Mouse (Mus musculus) embryonic facial prominence, embryonic 10.5 days (tissue): ENCODE data around the gene Trmt44. TPM values are rescaled to one million over a fixed set of nuclear protein-coding genes. Genes with fewer than 3 reads are reported as not detected.
A peak's percentile ranks its signal among the peaks of the same experiment; 100 is the strongest.

Experiments
- DNase-seq: peaks from one replicate; pipeline ENCODE4 v3.0.0-alpha.2; 2017; ENCODE audit warnings: low spot score
- H3K27ac ChIP-seq: fragments of 300-500 bp; sonication (generic); replicated peaks from 2 replicates; pipeline ENCODE4 v1.5.1; 2016; ENCODE audit warnings: mild to moderate bottlenecking
- H3K27me3 ChIP-seq: fragments of 300-500 bp; sonication (generic); replicated peaks from 2 replicates; pipeline ENCODE4 v1.6.1; 2016; ENCODE audit warnings: low read depth, mild to moderate bottlenecking; ENCODE audit not compliant: poor library complexity, severe bottlenecking
- H3K36me3 ChIP-seq: fragments of 300-500 bp; sonication (generic); replicated peaks from 2 replicates; pipeline ENCODE4 v1.6.1; 2016; ENCODE audit warnings: mild to moderate bottlenecking, moderate library complexity
- H3K4me1 ChIP-seq: fragments of 300-500 bp; sonication (generic); 2 replicates; pipeline ENCODE4 v1.6.1; 2016
- H3K4me3 ChIP-seq: fragments of 300-500 bp; sonication (generic); 2 replicates; pipeline ENCODE4 v1.5.1; 2016; ENCODE audit warnings: mild to moderate bottlenecking, moderate library complexity
- H3K9me3 ChIP-seq: fragments of 300-500 bp; sonication (generic); 2 replicates; pipeline ENCODE4 v1.6.1; 2016; ENCODE audit warnings: mild to moderate bottlenecking
- WGBS: fragments of 180-500 bp; shearing (Covaris S2); methylation state at CpG from one replicate; pipeline ENCODE4 v1.1.7; 2016; 5-methylcytosine and 5-hydroxymethylcytosine counted together
- polyA plus RNA-seq: library from polyadenylated mRNA; unstranded; fragments of >200 nt; fragmentation: Nextera tagmentation; extraction: Ambion mirVana; gene quantifications from 2 replicates; pipeline ENCODE4 v1.2.1, GENCODE M21; 2016

Gene Trmt44
- polyA plus RNA-seq, 1 experiment from 2014 or later = 10.0 TPM

DNA sequence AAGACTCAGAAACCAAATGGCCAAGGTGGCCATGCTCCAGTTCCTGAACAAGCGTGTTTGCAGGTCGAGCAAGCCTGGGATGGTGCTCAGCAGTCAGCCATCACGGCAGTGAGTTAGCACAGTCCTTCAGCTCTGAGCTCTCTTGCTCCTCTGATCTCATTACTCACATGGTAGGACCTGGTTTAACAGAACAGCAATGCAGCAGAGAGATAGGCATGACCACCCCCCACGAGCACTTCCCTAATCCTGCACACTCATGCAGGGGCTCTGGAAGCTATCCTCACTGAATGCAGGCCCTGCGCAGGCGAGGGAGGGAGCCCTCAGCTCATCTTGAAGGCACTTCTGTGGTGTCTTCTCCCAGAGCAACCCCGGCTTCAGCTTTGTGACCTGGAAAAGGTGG is 18.5 kb downstream of the Trmt44 start:
- no peaks in the 10 kb centered on the region for H3K27me3 ChIP-seq

DNA sequence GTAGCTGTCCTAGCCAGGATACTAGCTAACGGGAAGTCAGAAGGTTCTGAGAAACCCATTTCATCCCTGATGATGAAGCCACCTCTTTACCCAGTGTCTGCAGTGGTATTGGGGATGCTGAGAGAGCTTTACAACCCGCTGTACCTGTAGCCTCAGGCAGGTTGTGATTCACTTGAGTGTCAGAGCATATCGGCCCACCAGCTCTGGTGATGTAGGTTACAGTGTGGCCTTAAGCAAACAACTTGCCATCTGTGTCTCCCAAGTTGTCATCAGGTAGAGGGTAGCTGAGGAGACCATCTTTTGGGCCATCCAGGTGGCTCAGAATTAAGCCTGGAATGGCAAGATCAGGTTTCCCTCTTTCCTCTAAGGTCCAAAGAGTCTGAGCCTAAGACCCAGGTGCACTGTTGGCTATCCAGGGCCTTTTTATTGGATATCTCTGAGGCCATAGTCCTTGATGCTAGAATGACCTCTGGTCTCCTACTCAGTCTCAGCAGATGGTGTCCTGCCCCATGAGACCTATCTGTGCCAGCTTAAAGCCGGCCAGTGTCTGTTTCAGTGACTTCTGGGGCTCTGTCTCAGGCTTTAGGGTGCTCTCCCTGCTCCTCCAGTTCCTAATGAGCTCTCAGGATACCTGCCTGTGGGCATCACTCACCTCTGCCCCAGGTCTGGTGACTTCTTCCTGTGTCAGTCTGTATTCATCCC is 21.9 kb downstream of the Trmt44 start:
- 87% methylated on average over 4 of the region's 4 CpGs for WGBS
- Histone ChIP-seq H3K9me3 (no peaks in the 10 kb centered on the region), H3K27ac (0 out of 2 replicates have a peak overlapping the region, but pooled peaks have one; percentile 41), H3K4me3 (no peak overlapping the region), H3K36me3 (peaks cover 45% of the 10 kb centered on the region), H3K4me1 (peaks cover 11% of the 10 kb centered on the region), H3K27me3 (no peaks in the 10 kb centered on the region)
- no peak for DNase-seq

More for the DNA sequence above, 18.5 kb downstream of the Trmt44 start:
- 88% methylated on average over 7 of the region's 7 CpGs for WGBS
- Histone ChIP-seq H3K36me3 (peaks cover 79% of the 10 kb centered on the region), H3K4me3 (no peak overlapping the region), H3K27ac (no peak overlapping the region), H3K9me3 (no peaks in the 10 kb centered on the region), H3K4me1 (peaks cover 11% of the 10 kb centered on the region)
- no peak for DNase-seq

DNA sequence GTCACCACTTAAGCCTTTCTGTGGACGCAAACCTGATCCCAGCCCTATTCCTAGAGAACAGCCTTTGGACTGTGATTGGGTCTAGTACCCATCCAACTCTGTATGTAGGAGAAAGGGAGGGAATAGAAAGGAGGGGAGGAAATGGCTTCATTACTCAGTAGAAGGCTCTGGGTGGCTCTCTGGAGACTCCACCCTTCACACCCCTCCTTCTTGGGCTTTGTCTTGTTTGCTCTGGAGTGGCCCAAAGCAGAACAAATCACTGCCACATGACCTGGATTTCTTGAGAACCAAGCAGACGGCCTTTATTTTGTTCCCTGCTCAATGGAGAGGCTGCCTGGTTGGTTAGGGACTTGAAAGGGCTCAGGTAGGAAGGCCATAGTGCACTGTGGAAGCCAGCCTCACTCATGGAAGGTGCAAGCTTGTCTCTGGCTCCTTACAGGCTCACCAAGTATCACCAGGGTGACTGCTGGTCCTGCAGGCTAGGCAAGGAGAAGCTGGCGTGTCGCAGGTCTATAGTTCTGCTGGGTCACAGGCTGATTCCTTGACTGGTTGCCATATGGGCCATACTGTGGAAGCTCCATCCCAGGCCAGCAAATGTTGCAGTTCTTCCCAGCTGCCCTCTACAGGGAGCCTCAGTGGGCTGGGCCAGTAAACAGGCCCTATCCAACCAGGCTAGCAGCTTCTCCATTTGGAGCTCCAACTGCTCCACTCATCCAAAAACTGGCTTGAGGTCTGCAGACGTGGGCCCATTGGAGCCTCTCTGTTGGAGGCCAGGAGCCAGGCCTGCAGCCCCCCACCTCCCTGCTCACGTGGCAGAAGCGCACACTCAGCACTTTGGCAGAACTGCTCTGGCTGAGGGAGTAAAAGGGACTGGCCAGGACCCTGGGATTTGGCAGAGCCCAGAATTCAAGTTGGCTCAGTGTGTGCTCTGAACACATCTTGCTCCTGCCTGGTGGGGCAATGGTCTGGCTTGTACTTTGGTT is 22.7 kb downstream of the Trmt44 start:
- H3K4me3 ChIP-seq = no peak overlapping the region
- H3K36me3 ChIP-seq = peaks cover 37% of the 10 kb centered on the region
- WGBS = 50% methylated on average over 7 of the region's 7 CpGs
- no peaks in the 10 kb centered on the region for H3K9me3 ChIP-seq
- no peaks in the 10 kb centered on the region for H3K27me3 ChIP-seq
- DNase-seq = no peak
- peaks cover 11% of the 10 kb centered on the region for H3K4me1 ChIP-seq
- H3K27ac ChIP-seq = peak overlapping the region; percentile 41; the same call in 1 of the 2 replicates

DNA sequence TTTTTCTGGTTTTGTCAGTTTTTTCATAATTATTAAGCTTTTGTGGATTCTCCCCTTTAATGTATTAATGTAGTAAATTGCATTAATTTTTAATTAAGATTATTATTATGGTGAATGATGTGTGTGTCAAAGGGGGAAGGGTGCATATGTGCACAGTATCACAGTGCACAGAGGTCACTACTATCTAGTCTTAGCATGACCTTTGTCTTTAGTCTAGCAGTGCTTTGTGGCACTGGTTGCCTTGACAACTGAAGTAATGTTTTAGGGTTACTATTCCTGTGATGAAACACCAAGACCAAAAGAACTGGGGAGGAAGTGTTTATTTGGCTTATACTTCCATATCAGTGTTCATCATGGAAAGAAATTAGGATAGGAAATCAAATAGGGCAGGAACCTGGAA is 28.7 kb downstream of the Trmt44 start:
- H3K9me3 ChIP-seq = no peaks in the 10 kb centered on the region
- H3K36me3 ChIP-seq = no peaks in the 10 kb centered on the region
- H3K27me3 ChIP-seq = no peaks in the 10 kb centered on the region
- DNase-seq = no peak
- H3K4me3 ChIP-seq = no peak overlapping the region
- H3K27ac ChIP-seq = no peak overlapping the region
- peaks cover 7% of the 10 kb centered on the region for H3K4me1 ChIP-seq

GRCm38 (mm10) chr5:35541059-35541790 is 33.6 kb downstream of the Trmt44 start:
- 56% methylated on average over 4 of the region's 4 CpGs for WGBS
- Histone ChIP-seq H3K27me3 (no peaks in the 10 kb centered on the region), H3K36me3 (no peaks in the 10 kb centered on the region), H3K27ac (peak overlapping the region; percentile 73), H3K4me1 (peaks cover 27% of the 10 kb centered on the region), H3K4me3 (no peak overlapping the region), H3K9me3 (0 out of 2 replicates have a peak, but pooled peaks cover 2% of the 10 kb centered on the region)
- DNase-seq = peak; percentile 53

DNA sequence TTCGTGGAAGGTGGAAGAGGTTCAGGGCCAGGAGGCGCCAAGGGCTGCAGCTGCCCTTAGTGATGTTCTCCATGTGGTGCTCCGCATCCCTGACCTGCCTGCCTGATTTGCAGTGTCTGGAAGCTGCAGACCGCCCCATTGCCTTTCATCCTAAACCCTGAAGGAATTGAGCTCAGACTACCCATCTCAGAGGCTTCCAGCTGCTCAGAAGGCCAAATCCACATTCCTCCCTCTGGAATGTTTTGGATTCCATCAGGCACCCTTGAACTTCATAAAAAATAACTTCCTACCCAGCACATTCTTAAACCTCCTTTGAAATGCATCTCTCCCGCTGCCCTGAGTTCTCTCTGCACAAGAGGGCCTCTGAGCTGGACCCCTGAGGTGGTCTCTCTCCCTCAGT is 34.3 kb downstream of the Trmt44 start:
- 0 out of 2 replicates have a peak, but pooled peaks cover 2% of the 10 kb centered on the region for H3K9me3 ChIP-seq
- H3K36me3 ChIP-seq = no peaks in the 10 kb centered on the region
- no peaks in the 10 kb centered on the region for H3K27me3 ChIP-seq
- peak overlapping the region; percentile 73 for H3K27ac ChIP-seq
- DNase-seq = peak; percentile 25
- H3K4me3 ChIP-seq = no peak overlapping the region
- WGBS = 51% methylated on average over 5 of the region's 5 CpGs
- peaks cover 27% of the 10 kb centered on the region for H3K4me1 ChIP-seq

- DNase-seq = no peak
- Histone ChIP-seq H3K36me3 (no peaks in the 10 kb centered on the region), H3K9me3 (0 out of 2 replicates have a peak, but pooled peaks cover 2% of the 10 kb centered on the region), H3K27ac (peak overlapping the region; percentile 25; the same call in 1 of the 2 replicates), H3K4me3 (no peak overlapping the region), H3K27me3 (no peaks in the 10 kb centered on the region), H3K4me1 (peaks cover 27% of the 10 kb centered on the region)
- WGBS = 61% methylated on average over 4 of the region's 4 CpGs
These were observed 35.3 kb downstream of the Trmt44 start for GRCm38 (mm10) chr5:35539576-35539975.

- Histone ChIP-seq H3K9me3 (0 out of 2 replicates have a peak, but pooled peaks cover 2% of the 10 kb centered on the region), H3K36me3 (no peaks in the 10 kb centered on the region), H3K27ac (no peak overlapping the region), H3K4me1 (peaks cover 27% of the 10 kb centered on the region), H3K4me3 (no peak overlapping the region), H3K27me3 (no peaks in the 10 kb centered on the region)
- DNase-seq = no peak
- 91% methylated on average over 3 of the region's 3 CpGs for WGBS
These were observed 36.8 kb downstream of the Trmt44 start for GRCm38 (mm10) chr5:35538022-35538421.

- no peaks in the 10 kb centered on the region for H3K36me3 ChIP-seq
- whole genome bisulfite sequencing = 58% methylated on average over 1 of the region's 1 CpGs
- H3K27me3 ChIP-seq = no peaks in the 10 kb centered on the region
- no peak overlapping the region for H3K27ac ChIP-seq
- H3K4me1 ChIP-seq = peaks cover 27% of the 10 kb centered on the region
- 0 out of 2 replicates have a peak, but pooled peaks cover 2% of the 10 kb centered on the region for H3K9me3 ChIP-seq
- H3K4me3 ChIP-seq = no peak overlapping the region
- no peak for DNase-seq
These were observed 37.4 kb downstream of the Trmt44 start for GRCm38 (mm10) chr5:35537474-35537873.

DNA sequence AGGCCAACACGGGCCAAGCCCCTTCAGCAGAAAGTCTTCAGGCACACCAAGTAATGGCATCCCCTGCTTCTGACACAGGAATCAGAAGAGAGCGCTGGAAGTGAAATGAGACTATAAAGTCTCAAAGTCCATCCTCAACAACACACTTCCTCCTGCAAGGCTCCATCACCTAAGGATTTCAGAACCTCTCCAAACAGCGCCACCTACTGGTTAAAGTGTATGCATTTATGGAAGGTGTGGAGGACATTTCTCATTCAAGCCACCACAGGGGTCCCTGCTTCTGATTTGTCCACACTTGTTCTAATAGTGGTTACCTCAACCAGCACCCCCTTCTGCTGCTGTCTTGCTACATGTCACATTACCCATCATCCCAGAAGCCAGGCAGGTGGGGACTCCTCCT is 38.6 kb downstream of the Trmt44 start:
- no peaks in the 10 kb centered on the region for H3K27me3 ChIP-seq
- H3K9me3 ChIP-seq = 0 out of 2 replicates have a peak, but pooled peaks cover 2% of the 10 kb centered on the region
- H3K4me1 ChIP-seq = peaks cover 21% of the 10 kb centered on the region
- 64% methylated on average over 3 of the region's 3 CpGs for WGBS
- H3K4me3 ChIP-seq = no peak overlapping the region
- H3K36me3 ChIP-seq = no peaks in the 10 kb centered on the region
- DNase-seq = no peak
- H3K27ac ChIP-seq = no peak overlapping the region

- peak; percentile 78 for DNase-seq
- no peaks in the 10 kb centered on the region for H3K36me3 ChIP-seq
- peaks cover 15% of the 10 kb centered on the region for H3K4me1 ChIP-seq
- no peak overlapping the region for H3K27ac ChIP-seq
- H3K4me3 ChIP-seq = no peak overlapping the region
- 18% methylated on average over 10 of the region's 10 CpGs for WGBS
- H3K27me3 ChIP-seq = peaks cover 6% of the 10 kb centered on the region
- H3K9me3 ChIP-seq = 0 out of 2 replicates have a peak, but pooled peaks cover 2% of the 10 kb centered on the region
These were observed 43.3 kb downstream of the Trmt44 start for GRCm38 (mm10) chr5:35531586-35531985.

- WGBS = 18% methylated on average over 4 of the region's 4 CpGs
- DNase-seq = peak; percentile 73
- Histone ChIP-seq H3K27ac (no peak overlapping the region), H3K9me3 (no peaks in the 10 kb centered on the region), H3K27me3 (peaks cover 17% of the 10 kb centered on the region), H3K4me1 (peaks cover 26% of the 10 kb centered on the region), H3K4me3 (no peak overlapping the region), H3K36me3 (no peaks in the 10 kb centered on the region)
These were observed 44.4 kb downstream of the Trmt44 start for GRCm38 (mm10) chr5:35530442-35530841.
